Mouse (Mus musculus) olfactory bulb, adult 2 months (tissue): ENCODE measurements around the gene Hoxc8. TPM values are rescaled to one million over a fixed set of nuclear protein-coding genes. Genes with fewer than 3 reads are reported as not detected.

Source experiments
- H3K27ac ChIP-seq: fragments of 200-500 bp; 2 replicates; pipeline ENCODE4 v1.5.1; 2012; ENCODE audit warnings: low read depth, low read length; ENCODE audit not compliant: insufficient read depth
- H3K4me1 ChIP-seq: fragments of 200-500 bp; 2 replicates; pipeline ENCODE4 v1.6.1; 2012; ENCODE audit warnings: low read length; ENCODE audit not compliant: control insufficient read depth, insufficient read depth
- H3K4me3 ChIP-seq: fragments of 200-500 bp; 2 replicates; pipeline ENCODE4 v1.5.1; 2012; ENCODE audit warnings: mild to moderate bottlenecking, low read depth, low read length, moderate library complexity; ENCODE audit not compliant: insufficient read depth
- CTCF ChIP-seq: fragments of 200-500 bp; IDR thresholded peaks from 2 replicates; pipeline ENCODE4 v1.5.1; 2012; ENCODE audit warnings: low read depth, mild to moderate bottlenecking, low read length, moderate library complexity; ENCODE audit not compliant: insufficient read depth
- POLR2A ChIP-seq: fragments of 200-500 bp; IDR thresholded peaks from 2 replicates; pipeline ENCODE4 v1.6.1; 2012; ENCODE audit warnings: mild to moderate bottlenecking, low read depth, low read length, moderate library complexity; ENCODE audit not compliant: insufficient read depth
- WGBS: fragments of 180-500 bp; shearing (Covaris S2); methylation state at CpG from one replicate; pipeline ENCODE4 v1.1.7; 2018; 5-methylcytosine and 5-hydroxymethylcytosine counted together
- polyA plus RNA-seq: library from polyadenylated mRNA; stranded (reverse); fragments of >200 nt; gene quantifications from 2 replicates; pipeline ENCODE4 v1.2.4, GENCODE M21; 2012; ENCODE audit warnings: low replicate concordance; ENCODE audit not compliant: missing spikeins, insufficient read depth, insufficient read length

The Hoxc8 gene
- polyA plus RNA-seq, 1 experiment: not detected

DNA sequence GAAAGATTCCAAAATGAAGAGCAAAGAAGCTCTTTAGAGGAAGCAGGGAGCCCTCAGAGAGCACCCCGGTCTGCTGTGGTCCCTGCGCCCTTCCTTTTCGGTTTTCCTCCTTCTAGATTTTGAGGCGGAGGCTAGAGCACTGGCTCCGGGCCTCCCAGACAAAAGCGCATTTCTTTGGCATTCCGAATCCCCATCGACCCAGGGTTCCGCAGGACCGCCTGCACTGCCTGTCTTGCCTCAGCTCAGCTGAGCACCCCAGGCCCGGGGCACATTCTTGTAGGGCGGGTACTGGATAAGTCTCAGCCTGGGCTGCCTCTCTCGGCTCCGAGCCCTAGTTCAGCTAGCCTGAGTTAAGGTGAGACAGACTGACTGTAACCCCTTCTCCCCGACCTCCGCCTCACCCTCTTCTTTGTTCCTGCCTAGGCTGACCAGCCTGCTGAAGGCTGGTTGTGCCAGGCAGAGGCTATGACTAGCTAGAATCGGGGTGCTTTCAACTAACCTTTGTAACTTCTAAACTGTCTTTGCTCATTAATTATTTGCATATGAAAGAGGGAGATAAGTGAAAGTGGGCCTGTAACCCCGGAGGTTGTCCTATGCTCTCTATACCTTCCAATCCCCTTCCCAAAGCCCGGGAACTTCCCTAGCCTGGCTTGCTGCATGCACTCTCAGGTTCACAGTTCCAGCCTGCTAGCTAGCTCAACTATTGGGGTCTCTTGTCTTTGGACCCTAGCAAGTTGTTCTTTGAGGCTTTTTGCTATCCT, 25.2 kb downstream of the Hoxc8 start:
- no peak for TF ChIP-seq POLR2A
- no peak for TF ChIP-seq CTCF
- H3K27ac ChIP-seq: no peak overlapping the region
- no peak overlapping the region for H3K4me3 ChIP-seq
- WGBS: 14% methylated on average over 19 of the region's 19 CpGs
- H3K4me1 ChIP-seq: peaks cover 5% of the 10 kb centered on the region; the same call in 1 of the 2 replicates

DNA sequence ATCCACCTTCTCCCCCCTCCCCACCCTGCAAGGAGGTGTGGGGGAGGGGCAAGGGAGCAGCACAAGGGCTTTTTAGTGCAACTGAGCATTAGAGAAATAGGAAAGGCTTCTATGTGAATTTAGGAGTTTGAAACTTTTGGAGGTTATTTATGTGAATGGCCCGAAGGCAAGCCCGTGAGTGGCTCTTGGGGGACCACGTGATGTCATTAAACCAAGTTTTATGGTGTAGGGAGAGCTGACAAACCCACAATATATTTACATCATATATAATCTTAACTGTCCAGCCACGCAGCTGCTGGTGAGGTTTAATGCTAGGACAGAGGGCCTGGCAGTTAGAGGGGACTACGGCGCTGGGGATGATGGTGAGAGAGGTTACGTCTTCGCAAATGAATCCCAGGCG, 28.2 kb downstream of the Hoxc8 start, which contains the start of gene Hoxc4:
Gene Hoxc4 (plus strand): TSS at position 299 of the 400 bp plus-strand sequence.
- no peak for TF ChIP-seq CTCF
- no peak for TF ChIP-seq POLR2A
- peaks cover 5% of the 10 kb centered on the region; the same call in 1 of the 2 replicates for H3K4me1 ChIP-seq
- no peak within 1 kb of the TSS for H3K4me3 ChIP-seq
- 31% methylated on average over 9 of the region's 9 CpGs for WGBS
- no peak within 1 kb of the TSS for H3K27ac ChIP-seq

DNA sequence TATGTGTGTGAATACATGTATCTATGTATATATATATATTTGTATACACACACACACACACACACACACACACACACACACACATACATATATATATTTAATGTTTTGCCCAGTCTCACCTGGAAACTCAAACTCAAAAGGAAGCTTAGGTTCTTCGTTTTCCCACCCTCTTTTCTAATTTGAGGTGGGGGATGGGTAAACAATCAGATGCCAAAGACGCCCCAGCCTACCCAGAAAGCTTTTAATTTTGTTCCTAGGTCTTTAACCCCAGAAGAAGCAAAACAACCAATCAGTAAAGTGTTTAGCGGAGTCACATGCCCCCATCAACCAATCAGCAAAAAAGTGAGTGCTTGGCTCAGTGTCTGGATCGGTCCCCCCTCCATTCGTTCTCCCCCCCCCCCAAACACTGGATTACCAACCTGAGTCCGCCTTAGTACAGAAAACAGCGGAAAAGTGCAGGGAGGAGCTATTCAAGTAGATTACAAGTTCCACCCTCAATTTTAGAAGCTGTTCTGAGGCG, 30.6 kb downstream of the Hoxc8 start:
- 3% methylated on average over 8 of the region's 8 CpGs for WGBS
- no peaks in the 10 kb centered on the region for H3K4me1 ChIP-seq
- TF ChIP-seq CTCF (no peak), POLR2A (no peak)

GRCm38 (mm10) chr15:103021544-103021943, 31.1 kb downstream of the Hoxc8 start:
- no peak overlapping the region for H3K4me3 ChIP-seq
- no peak overlapping the region for H3K27ac ChIP-seq
- H3K4me1 ChIP-seq: no peaks in the 10 kb centered on the region
- TF ChIP-seq POLR2A (no peak), CTCF (no peak)
- 8% methylated on average over 8 of the region's 8 CpGs for WGBS

More for the DNA sequence above, 30.6 kb downstream of the Hoxc8 start:
- Histone ChIP-seq H3K4me3 (no peak overlapping the region), H3K27ac (no peak overlapping the region)

DNA sequence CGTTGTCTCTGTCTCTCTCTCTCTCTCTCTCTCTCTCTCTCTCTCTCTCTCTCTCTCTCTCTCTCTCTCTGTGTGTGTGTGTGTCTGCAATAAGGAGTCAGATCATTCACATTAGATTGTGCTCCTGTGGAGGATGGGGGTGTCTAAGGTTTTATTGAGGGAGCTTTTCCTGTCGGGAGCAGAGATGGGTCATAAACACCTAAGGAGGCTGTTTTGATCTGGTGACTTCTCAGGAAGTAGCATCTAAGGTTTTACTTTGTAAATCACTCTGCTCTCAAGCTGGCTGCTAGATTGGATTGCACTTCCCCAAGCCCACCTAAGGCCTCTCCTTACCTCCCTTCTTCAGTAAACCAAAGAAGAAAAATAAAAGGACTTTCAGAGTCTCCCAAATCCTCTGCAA, 33.7 kb downstream of the Hoxc8 start:
- Histone ChIP-seq H3K4me1 (no peaks in the 10 kb centered on the region), H3K4me3 (no peak overlapping the region), H3K27ac (no peak overlapping the region)
- TF ChIP-seq CTCF: no peak
- TF ChIP-seq POLR2A: no peak
- WGBS: 2% methylated on average over 2 of the region's 2 CpGs

GRCm38 (mm10) chr15:103027266-103028235, 37.1 kb downstream of the Hoxc8 start:
- H3K27ac ChIP-seq: no peak overlapping the region
- H3K4me1 ChIP-seq: no peaks in the 10 kb centered on the region
- no peak for TF ChIP-seq POLR2A
- H3K4me3 ChIP-seq: no peak overlapping the region
- WGBS: 2% methylated on average over 43 of the region's 43 CpGs

GRCm38 (mm10) chr15:103028916-103029512, 38.6 kb downstream of the Hoxc8 start:
- H3K4me3 ChIP-seq: no peak overlapping the region
- TF ChIP-seq POLR2A (no peak), CTCF (no peak)
- H3K27ac ChIP-seq: no peak overlapping the region
- 10% methylated on average over 9 of the region's 9 CpGs for WGBS
- no peaks in the 10 kb centered on the region for H3K4me1 ChIP-seq

DNA sequence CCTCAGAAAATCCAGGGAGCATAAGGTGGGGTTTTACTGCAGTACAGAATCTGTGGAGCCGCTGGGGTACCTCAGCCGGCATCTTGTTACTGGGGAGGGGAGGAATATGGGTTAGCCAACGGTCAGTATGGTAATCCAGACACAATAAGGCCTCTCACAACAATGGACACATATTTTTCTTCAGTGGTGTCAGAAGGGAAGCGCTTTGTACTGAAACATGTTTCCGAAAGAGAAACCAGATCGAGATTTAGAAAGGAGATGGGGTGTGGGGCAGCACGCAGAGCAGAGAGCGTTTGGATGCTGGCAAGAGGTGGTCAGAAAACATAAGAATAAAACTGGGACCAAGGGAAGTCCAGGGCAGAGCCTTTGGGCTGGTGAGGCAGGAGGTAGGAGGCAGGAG, 39.7 kb downstream of the Hoxc8 start:
- H3K4me3 ChIP-seq: no peak overlapping the region
- H3K27ac ChIP-seq: no peak overlapping the region
- 2% methylated on average over 8 of the region's 8 CpGs for WGBS
- H3K4me1 ChIP-seq: no peaks in the 10 kb centered on the region
- TF ChIP-seq POLR2A (no peak), CTCF (no peak)

DNA sequence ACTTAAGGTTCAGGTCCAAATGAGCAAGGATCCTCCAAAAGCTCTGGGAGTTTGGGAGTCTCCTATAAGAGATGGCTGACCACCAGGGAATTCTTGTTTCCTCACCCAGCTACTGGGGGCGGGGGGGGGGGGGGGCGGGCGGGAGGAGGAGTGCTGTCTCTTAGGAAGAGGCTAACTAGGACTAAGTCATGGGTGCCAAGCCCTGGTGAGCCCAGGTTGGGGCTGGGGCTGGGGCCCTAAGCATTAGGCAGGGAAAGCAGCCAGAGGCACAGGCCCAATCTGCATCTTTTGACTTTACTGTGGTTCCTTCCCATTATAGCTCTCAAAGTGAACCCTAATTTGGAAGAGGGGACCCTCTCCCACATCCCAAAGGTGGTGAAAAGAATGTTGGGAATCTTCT, 41.8 kb downstream of the Hoxc8 start:
- TF ChIP-seq POLR2A (no peak), CTCF (no peak)
- Histone ChIP-seq H3K4me1 (no peaks in the 10 kb centered on the region), H3K4me3 (no peak overlapping the region), H3K27ac (no peak overlapping the region)
- WGBS: 0% methylated on average over 3 of the region's 3 CpGs
